Mouse (Mus musculus) megakaryocyte, embryonic 14.5 days (primary cell): Measurements from ENCODE around the gene 1700025G04Rik.

ENCODE experiments used
- FLI1 ChIP-seq: IDR thresholded peaks from 2 replicates; pipeline ENCODE4 v1.6.1; 2012; ENCODE audit warnings: low read length, inconsistent platforms, mixed read lengths
- GATA1 ChIP-seq: IDR thresholded peaks from 3 replicates; pipeline ENCODE4 v1.6.1; 2012; ENCODE audit warnings: mixed read lengths, low read length, inconsistent platforms, borderline replicate concordance

GRCm38 (mm10) chr1:151907014-151907413 lies 182.9 kb downstream of the 1700025G04Rik start:
- TF ChIP-seq GATA1 = no peak
- no peak for TF ChIP-seq FLI1
